Mouse (Mus musculus): Measurements from ENCODE around the gene Klhl5.

Gene Klhl5

GRCm38 (mm10) chr5:65199346-65200128 is 92.2 kb downstream of the Klhl5 start, which contains the start of gene Wdr19:
Gene Wdr19 (plus strand): TSS chr5:65199696.
- DNase-seq (ENCODE audit: low spot score) = peak; percentile 93

- no peak for DNase-seq (ENCODE audit: low spot score)
Measured at GRCm38 (mm10) chr5:65204726-65205125, 97.4 kb downstream of the Klhl5 start.

GRCm38 (mm10) chr5:65213321-65213720 is 106.0 kb downstream of the Klhl5 start:
- no peak for DNase-seq (ENCODE audit: low spot score)
